Mouse (Mus musculus) small intestine, adult 2 months (tissue): ENCODE measurements around the gene Sox1.

ENCODE experiments used
- CTCF ChIP-seq: fragments of 200-500 bp; IDR thresholded peaks from 2 replicates; pipeline ENCODE4 v1.5.1; 2012; ENCODE audit warnings: low read depth, mild to moderate bottlenecking, control low read depth, inconsistent platforms, low read length, moderate library complexity, mixed read lengths; ENCODE audit not compliant: insufficient replicate concordance, insufficient read length; ENCODE audit errors: extremely low read depth
- POLR2A ChIP-seq: fragments of 200-500 bp; IDR thresholded peaks from 2 replicates; pipeline ENCODE4 v1.6.1; 2012; ENCODE audit warnings: low read depth, mild to moderate bottlenecking, control low read depth, inconsistent platforms, low read length, moderate library complexity

- TF ChIP-seq POLR2A (no peak), CTCF (no peak)
Measured at GRCm38 (mm10) chr8:12390640-12391365, 4.3 kb upstream of the Sox1 start.
